Mouse (Mus musculus): ENCODE results near the gene Gm14781. TPM values are rescaled to one million over a fixed set of nuclear protein-coding genes. Genes with fewer than 3 reads are reported as not detected.
"Not testable (repeated sequence)": the region's sequence is repeated elsewhere in the genome, so short reads cannot be mapped to it uniquely, and the experiment has no call there.

Gene Gm14781
- not detected in 2 replicates for polyA plus RNA-seq (2014; fragmentation: Nextera tagmentation; extraction: Ambion mirVana)

DNA sequence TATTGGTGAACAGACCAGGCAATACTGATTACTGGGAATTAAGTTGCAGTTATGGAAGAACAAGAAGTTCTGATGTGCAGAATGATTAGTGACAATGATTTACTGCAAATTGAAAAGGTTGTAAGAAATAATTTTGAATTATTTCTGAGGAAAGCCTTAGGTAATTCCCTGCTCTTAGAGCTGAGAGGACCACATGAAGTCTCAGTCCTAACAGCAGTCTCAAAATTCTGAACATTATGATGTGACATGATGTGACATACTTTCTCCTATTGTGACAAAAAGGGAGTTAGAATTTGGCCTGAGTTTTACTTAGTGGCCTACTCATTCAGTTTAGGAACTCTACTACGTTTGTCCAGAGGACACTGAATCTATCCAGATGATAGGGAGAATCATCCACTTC, at the start of gene Gm14781:
Gene Gm14781, plus strand, starts transcription at position 301 of the 400 bp plus-strand sequence.
- not testable (repeated sequence) for H3K4me3 ChIP-seq (ENCODE audit: low read depth, low read length); H3K4me1 ChIP-seq (ENCODE audit: control insufficient read depth, insufficient read depth, low read length); H3K9me3 ChIP-seq (ENCODE audit: control insufficient read depth, low read depth, low read length); ATAC-seq (ENCODE audit: insufficient number of reproducible peaks, insufficient read depth, low FRiP score, low read depth); H3K36me3 ChIP-seq (ENCODE audit: control insufficient read depth, insufficient read depth, low read length); H3K4me2 ChIP-seq (replicated peaks; ENCODE audit: low read depth, low read length); H3K9ac ChIP-seq (replicated peaks; ENCODE audit: low read depth, low read length); H3K27me3 ChIP-seq (ENCODE audit: control insufficient read depth, insufficient read depth, low read length); H3K27ac ChIP-seq (ENCODE audit: low read length)
- WGBS, result 63% methylated on average over 1 of the region's 1 CpGs

GRCm38 (mm10) chrX:91654964-91655575, 23.1 kb downstream of the Gm14781 start:
- H3K9ac ChIP-seq (replicated peaks; ENCODE audit: low read depth, low read length); H3K4me3 ChIP-seq (ENCODE audit: low read depth, low read length); ATAC-seq (ENCODE audit: insufficient number of reproducible peaks, insufficient read depth, low FRiP score, low read depth); H3K27me3 ChIP-seq (ENCODE audit: control insufficient read depth, insufficient read depth, low read length); H3K36me3 ChIP-seq (ENCODE audit: control insufficient read depth, insufficient read depth, low read length); H3K4me1 ChIP-seq (ENCODE audit: control insufficient read depth, insufficient read depth, low read length); H3K4me2 ChIP-seq (replicated peaks; ENCODE audit: low read depth, low read length); H3K27ac ChIP-seq (ENCODE audit: low read length); H3K9me3 ChIP-seq (ENCODE audit: control insufficient read depth, low read depth, low read length): not testable (repeated sequence)

Other genes starting within 250 kb of the Gm14781 start
- gene Gm5072, start 239.7 kb upstream of the Gm14781 start, polyA plus RNA-seq (2014; fragmentation: Nextera tagmentation; extraction: Ambion mirVana), result not detected in 2 replicates
- not detected in 2 replicates for gene Gm8914, start 152.1 kb upstream of the Gm14781 start, polyA plus RNA-seq (2014; fragmentation: Nextera tagmentation; extraction: Ambion mirVana)
- not detected in 2 replicates for gene 1700084M14Rik, start 56.3 kb upstream of the Gm14781 start, polyA plus RNA-seq (2014; fragmentation: Nextera tagmentation; extraction: Ambion mirVana)
- gene Mageb5, start 150.8 kb downstream of the Gm14781 start, polyA plus RNA-seq (2014; fragmentation: Nextera tagmentation; extraction: Ambion mirVana), result not detected in 2 replicates

Data from stomach, embryonic 14.5 days (tissue).